Mouse (Mus musculus) layer of hippocampus, adult 8-10 months (tissue): Measurements from ENCODE around the gene Hoxd4. TPM values are rescaled to one million over a fixed set of nuclear protein-coding genes. Genes with fewer than 3 reads are reported as not detected.

Experiments
- DNase-seq, 2 experiments: peaks; one replicate each; pipeline ENCODE4 v3.0.0; 2022; ENCODE audit warnings: low spot score in 2 of 2
- total RNA-seq, 4 experiments: library from RNA; stranded (reverse); gene quantifications; 2 replicates each; pipeline ENCODE4 v1.2.4; 2022

Gene Hoxd4
- total RNA-seq, 4 experiments from 2014 or later = not detected

GRCm38 (mm10) chr2:74726973-74727639 lies 15.4 kb downstream of the Hoxd4 start:
- no peak for DNase-seq

- no peak for DNase-seq
Measured at GRCm38 (mm10) chr2:74727640-74728302, 16.0 kb downstream of the Hoxd4 start.

GRCm38 (mm10) chr2:74728303-74728680 lies 16.6 kb downstream of the Hoxd4 start:
- DNase-seq = no peak

GRCm38 (mm10) chr2:74730331-74730730 lies 18.6 kb downstream of the Hoxd4 start:
- no peak for DNase-seq

GRCm38 (mm10) chr2:74731055-74731454 lies 19.3 kb downstream of the Hoxd4 start:
- no peak for DNase-seq

GRCm38 (mm10) chr2:74731799-74732512 lies 20.2 kb downstream of the Hoxd4 start:
- DNase-seq = no peak

- no peak for DNase-seq
Measured at GRCm38 (mm10) chr2:74732513-74733316, 21.0 kb downstream of the Hoxd4 start.

- no peak for DNase-seq
Measured at GRCm38 (mm10) chr2:74733317-74733661, 21.6 kb downstream of the Hoxd4 start.

GRCm38 (mm10) chr2:74733765-74734164 lies 22.0 kb downstream of the Hoxd4 start:
- DNase-seq = no peak

- no peak for DNase-seq
Measured at GRCm38 (mm10) chr2:74734451-74734850, 22.7 kb downstream of the Hoxd4 start.

- no peak for DNase-seq
Measured at GRCm38 (mm10) chr2:74734996-74735811, 23.5 kb downstream of the Hoxd4 start.

- DNase-seq = no peak
Measured at GRCm38 (mm10) chr2:74735851-74736687, 24.3 kb downstream of the Hoxd4 start.

- no peak for DNase-seq
Measured at GRCm38 (mm10) chr2:74736688-74737577, 25.2 kb downstream of the Hoxd4 start.

GRCm38 (mm10) chr2:74737578-74738070 lies 25.9 kb downstream of the Hoxd4 start:
- no peak for DNase-seq

GRCm38 (mm10) chr2:74738623-74739475 lies 27.1 kb downstream of the Hoxd4 start:
- no peak for DNase-seq

GRCm38 (mm10) chr2:74739476-74739800 lies 27.7 kb downstream of the Hoxd4 start:
- DNase-seq = no peak

- DNase-seq = no peak
Measured at GRCm38 (mm10) chr2:74739869-74740268, 28.1 kb downstream of the Hoxd4 start.
